Mouse (Mus musculus): ENCODE data around the gene Dnajc6.

Gene Dnajc6

GRCm38 (mm10) chr4:101496534-101497237, at the start of gene Dnajc6:
TSS of gene Dnajc6 (plus strand) at chr4:101496648.
- peak; percentile 75 for DNase-seq

GRCm38 (mm10) chr4:101448701-101449100, 47.7 kb upstream of the Dnajc6 start:
- DNase-seq = no peak

- DNase-seq = no peak
These were observed 47.1 kb upstream of the Dnajc6 start for GRCm38 (mm10) chr4:101449344-101449743.

- no peak for DNase-seq
These were observed 46.2 kb upstream of the Dnajc6 start for GRCm38 (mm10) chr4:101450150-101450780.

- DNase-seq = no peak
These were observed 45.4 kb upstream of the Dnajc6 start for GRCm38 (mm10) chr4:101451089-101451488.

- DNase-seq = no peak
These were observed 43.6 kb upstream of the Dnajc6 start for GRCm38 (mm10) chr4:101452829-101453228.

GRCm38 (mm10) chr4:101457176-101457575, 39.3 kb upstream of the Dnajc6 start:
- no peak for DNase-seq

- peak; percentile 60 for DNase-seq
These were observed 38.1 kb upstream of the Dnajc6 start for GRCm38 (mm10) chr4:101458341-101458740.

- no peak for DNase-seq
These were observed 37.1 kb upstream of the Dnajc6 start for GRCm38 (mm10) chr4:101459358-101459757.

- DNase-seq = no peak
These were observed 36.3 kb upstream of the Dnajc6 start for GRCm38 (mm10) chr4:101460114-101460513.

GRCm38 (mm10) chr4:101462065-101462464, 34.4 kb upstream of the Dnajc6 start:
- no peak for DNase-seq

- DNase-seq = no peak
These were observed 30.2 kb upstream of the Dnajc6 start for GRCm38 (mm10) chr4:101466264-101466663.

- no peak for DNase-seq
These were observed 27.2 kb upstream of the Dnajc6 start for GRCm38 (mm10) chr4:101469242-101469641.

- peak; percentile 23 for DNase-seq
These were observed 25.9 kb upstream of the Dnajc6 start for GRCm38 (mm10) chr4:101470543-101470942.

GRCm38 (mm10) chr4:101472767-101473166, 23.7 kb upstream of the Dnajc6 start:
- no peak for DNase-seq

- DNase-seq = no peak
These were observed 6.0 kb upstream of the Dnajc6 start for GRCm38 (mm10) chr4:101490320-101490917.

GRCm38 (mm10) chr4:101491704-101492103, 4.7 kb upstream of the Dnajc6 start:
- no peak for DNase-seq

GRCm38 (mm10) chr4:101493611-101494197, 2.7 kb upstream of the Dnajc6 start:
- peak; percentile 18 for DNase-seq

GRCm38 (mm10) chr4:101496188-101496533, 287 bp upstream of the Dnajc6 start:
- no peak for DNase-seq

- DNase-seq = peak; percentile 41
These were observed 888 bp downstream of the Dnajc6 start for GRCm38 (mm10) chr4:101497336-101497735.

- DNase-seq = no peak
These were observed 8.1 kb downstream of the Dnajc6 start for GRCm38 (mm10) chr4:101504470-101505007.

GRCm38 (mm10) chr4:101505966-101506365, 9.5 kb downstream of the Dnajc6 start:
- DNase-seq = no peak

GRCm38 (mm10) chr4:101506372-101506771, 9.9 kb downstream of the Dnajc6 start:
- DNase-seq = no peak
